Mouse (Mus musculus) thymus, postnatal 25 days (tissue): ENCODE results near the gene Shisa8.
A peak's percentile ranks its signal among the peaks of the same experiment; 100 is the strongest.

Source experiments
- DNase-seq: peaks from one replicate; pipeline ENCODE4 v3.0.0; 2022

Shisa8 gene

GRCm38 (mm10) chr15:82169671-82170070 is 42.9 kb downstream of the Shisa8 start:
- DNase-seq: no peak

- DNase-seq: no peak
Measured at GRCm38 (mm10) chr15:82167201-82168168, 45.1 kb downstream of the Shisa8 start.

- DNase-seq: peak; percentile 79
Measured at GRCm38 (mm10) chr15:82166240-82167100, 46.1 kb downstream of the Shisa8 start.

- peak; percentile 93 for DNase-seq
Measured at GRCm38 (mm10) chr15:82165332-82166239, 47.0 kb downstream of the Shisa8 start.

- no peak for DNase-seq
Measured at GRCm38 (mm10) chr15:82164496-82164895, 48.1 kb downstream of the Shisa8 start.

- peak; percentile 44 for DNase-seq
Measured at GRCm38 (mm10) chr15:82164061-82164399, 48.6 kb downstream of the Shisa8 start.

GRCm38 (mm10) chr15:82163356-82164060 is 49.1 kb downstream of the Shisa8 start:
- DNase-seq: peak; percentile 35

GRCm38 (mm10) chr15:82161965-82162600 is 50.5 kb downstream of the Shisa8 start:
- peak; percentile 52 for DNase-seq

- DNase-seq: no peak
Measured at GRCm38 (mm10) chr15:82160731-82161640, 51.6 kb downstream of the Shisa8 start.

GRCm38 (mm10) chr15:82159471-82159870 is 53.1 kb downstream of the Shisa8 start:
- no peak for DNase-seq

- no peak for DNase-seq
Measured at GRCm38 (mm10) chr15:82158243-82159035, 54.2 kb downstream of the Shisa8 start.

- no peak for DNase-seq
Measured at GRCm38 (mm10) chr15:82156902-82157301, 55.7 kb downstream of the Shisa8 start.

GRCm38 (mm10) chr15:82156298-82156697 is 56.3 kb downstream of the Shisa8 start:
- no peak for DNase-seq
